Mouse (Mus musculus) CH12.LX (cell line): ENCODE measurements around the gene Ecel1. TPM values are rescaled to one million over a fixed set of nuclear protein-coding genes. Genes with fewer than 3 reads are reported as not detected.

Experiments
- DNase-seq: peaks from one replicate; pipeline ENCODE4 v3.0.0-alpha.2; 2013; ENCODE audit errors: extremely low read depth
- H3K27ac ChIP-seq: 2 replicates; pipeline ENCODE4 v1.5.1; 2012; ENCODE audit warnings: low read depth, mild to moderate bottlenecking, control low read depth, moderate library complexity; ENCODE audit not compliant: insufficient read depth
- H3K27me3 ChIP-seq: replicated peaks from 2 replicates; pipeline ENCODE3; 2012; ENCODE audit warnings: inconsistent platforms
- H3K36me3 ChIP-seq, 2 experiments: replicated peaks in 1 of 2; 2 replicates each; pipeline versions ENCODE3 to v1.6.1; 2012; ENCODE audit warnings: inconsistent platforms in 1 of 2, low read length in 1 of 2, mild to moderate bottlenecking in 1 of 2, mixed read lengths in 1 of 2, moderate library complexity in 1 of 2; ENCODE audit not compliant: control insufficient read depth in 1 of 2, insufficient read depth in 1 of 2
- H3K4me1 ChIP-seq, 2 experiments: 2 replicates each; pipeline ENCODE4 v1.6.1; 2012; ENCODE audit warnings: inconsistent platforms in 1 of 2, moderate library complexity in 1 of 2; ENCODE audit not compliant: insufficient read depth in 2 of 2, control insufficient read depth in 1 of 2
- H3K4me2 ChIP-seq: 2 replicates; pipeline ENCODE4 v1.6.1; 2012; ENCODE audit warnings: low read depth, mild to moderate bottlenecking, control low read depth; ENCODE audit not compliant: poor library complexity, insufficient read depth, severe bottlenecking
- H3K4me3 ChIP-seq, 3 experiments: fragments of 150-350 bp in 1 of 3; sonication (generic) in 1 of 3; replicated peaks in 1 of 3; 2 replicates each; pipeline versions ENCODE3 to v1.5.1; 2011 to 2012; ENCODE audit warnings: low read depth in 2 of 3, low read length in 2 of 3, mild to moderate bottlenecking in 2 of 3, moderate library complexity in 2 of 3, control low read depth in 1 of 3, improper control_type of control experiment in 1 of 3, inconsistent platforms in 1 of 3, mixed read lengths in 1 of 3; ENCODE audit not compliant: poor library complexity in 1 of 3
- H3K79me2 ChIP-seq: replicated peaks from 2 replicates; pipeline ENCODE4 v1.6.1; 2012; ENCODE audit warnings: mild to moderate bottlenecking, moderate library complexity; ENCODE audit not compliant: control insufficient read depth, poor library complexity, insufficient read depth, severe bottlenecking; ENCODE audit errors: extremely low read depth
- H3K9ac ChIP-seq: 2 replicates; pipeline ENCODE4 v1.6.1; 2012; ENCODE audit warnings: low read depth, mild to moderate bottlenecking, control low read depth, moderate library complexity; ENCODE audit not compliant: insufficient read depth
- H3K9me3 ChIP-seq: replicated peaks from 2 replicates; pipeline ENCODE3; 2012; ENCODE audit warnings: low read length, inconsistent platforms, mixed read lengths
- CTCF ChIP-seq, 2 experiments: IDR thresholded peaks in 1 of 2; conservative IDR thresholded peaks in 1 of 2; 2 replicates each; pipeline ENCODE4 v1.5.1; 2011 to 2012; ENCODE audit warnings: low read depth in 2 of 2, low read length in 2 of 2, improper control_type of control experiment in 1 of 2, inconsistent platforms in 1 of 2, mild to moderate bottlenecking in 1 of 2, moderate library complexity in 1 of 2
- ETS1 ChIP-seq: conservative IDR thresholded peaks from 2 replicates; pipeline ENCODE4 v1.6.1; 2012; ENCODE audit warnings: low read depth, mild to moderate bottlenecking, inconsistent platforms, low read length, improper control_type of control experiment, moderate library complexity
- IRF4 ChIP-seq: IDR thresholded peaks from 2 replicates; pipeline ENCODE4 v1.6.1; 2014; ENCODE audit warnings: low read depth, mild to moderate bottlenecking, inconsistent platforms, low read length, improper control_type of control experiment
- MAFK ChIP-seq: IDR thresholded peaks from 2 replicates; pipeline ENCODE4 v1.6.1; 2011; ENCODE audit warnings: low read length, improper control_type of control experiment; ENCODE audit not compliant: insufficient replicate concordance
- MAX ChIP-seq: IDR thresholded peaks from 2 replicates; pipeline ENCODE4 v1.6.1; 2011; ENCODE audit warnings: low read length, improper control_type of control experiment
- MEF2A ChIP-seq: IDR thresholded peaks from 2 replicates; pipeline ENCODE4 v1.6.1; 2014; ENCODE audit warnings: low read depth, mild to moderate bottlenecking, inconsistent platforms, low read length, improper control_type of control experiment, borderline replicate concordance
- MXI1 ChIP-seq: IDR thresholded peaks from 2 replicates; pipeline ENCODE4 v1.6.1; 2011; ENCODE audit warnings: mild to moderate bottlenecking, low read depth, low read length, improper control_type of control experiment
- MYC ChIP-seq: IDR thresholded peaks from 2 replicates; pipeline ENCODE4 v1.6.1; 2011; ENCODE audit warnings: low read depth, mild to moderate bottlenecking, improper control_type of control experiment, low read length
- NRF1 ChIP-seq: IDR thresholded peaks from 2 replicates; pipeline ENCODE4 v1.6.1; 2014; ENCODE audit warnings: low read depth, mild to moderate bottlenecking, inconsistent platforms, low read length, improper control_type of control experiment, moderate library complexity
- SMC3 ChIP-seq: IDR thresholded peaks from 2 replicates; pipeline ENCODE4 v1.6.1; 2011; ENCODE audit warnings: low read depth, low read length, improper control_type of control experiment
- USF1 ChIP-seq: IDR thresholded peaks from 2 replicates; pipeline ENCODE4 v1.6.1; 2014; ENCODE audit warnings: low read depth, mild to moderate bottlenecking, inconsistent platforms, low read length, improper control_type of control experiment
- ZMIZ1 ChIP-seq: IDR thresholded peaks from 2 replicates; pipeline ENCODE4 v1.6.1; 2012; ENCODE audit warnings: low read depth, mild to moderate bottlenecking, inconsistent platforms, low read length, improper control_type of control experiment
- dilution Hi-C: fragments of 300-500 bp; cut with MboI; formaldehyde crosslinking; loops from 2 replicates; pipeline ENCODE4 v1.14.3; 2020; ENCODE audit warnings: low sequenced_read_pairs; ENCODE audit not compliant: extremely low pct_unique_long_range_greater_than_20kb, extremely low pct_ligation_motif_present
- in situ Hi-C: fragments of 300-500 bp; cut with MboI; formaldehyde crosslinking; loops from 3 replicates; pipeline ENCODE4 v1.14.3; 2019; ENCODE audit warnings: low sequenced_read_pairs, low pct_ligation_motif_present, low pct_unique_long_range_greater_than_20kb, mixed read lengths
- polyA plus RNA-seq: library from polyadenylated mRNA; unstranded; fragments of >175 nt; gene quantifications from 2 replicates; pipeline ENCODE4 v1.2.1, GENCODE M21; 2012; ENCODE audit warnings: low read depth; ENCODE audit not compliant: insufficient read length
- total RNA-seq, 2 experiments: library from RNA; depleted of rRNA; stranded (reverse); fragments of 300-350 nt in 1 of 2; fragments of >200 nt in 1 of 2; gene quantifications; 2 replicates each; pipeline ENCODE4 v1.2.3; 2012 to 2014

Gene Ecel1
- total and polyA plus RNA-seq, 3 experiments = not detected

- in situ Hi-C loops = no loop called here
- Histone ChIP-seq H3K36me3 (no peaks in the 10 kb centered on the region), H3K27me3 (no peaks in the 10 kb centered on the region), H3K9ac (no peak overlapping the region), H3K27ac (no peak overlapping the region), H3K9me3 (no peaks in the 10 kb centered on the region)
- DNase-seq = peak; percentile 34
- TF ChIP-seq CTCF (conservative IDR thresholded peaks at IDR 0.05 in 1 of 2, IDR thresholded peaks at IDR 0.05 in 1 of 2; ENCODE audit: low read depth in 2 of 2, low read length in 2 of 2) = peak; percentile 5 to 54; a peak in 3 of 4 replicates
- TF ChIP-seq MXI1 = no peak
- peak; percentile 21; the same call in 1 of the 2 replicates for TF ChIP-seq MAFK
- TF ChIP-seq NRF1 = no peak
- peak; percentile 25; the same call in 1 of the 2 replicates for TF ChIP-seq SMC3
- TF ChIP-seq, all 38 proteins: peak for 3
- Histone ChIP-seq H3K79me2 (no peaks in the 10 kb centered on the region), H3K4me2 (no peak overlapping the region), H3K4me3 (no peak overlapping the region), H3K4me1 (no peaks in the 10 kb centered on the region)
- dilution Hi-C loops = no loop called here
Observed at GRCm38 (mm10) chr1:87111719-87112354, 44.5 kb downstream of the Ecel1 start.

- no peaks in the 10 kb centered on the region for H3K79me2 ChIP-seq
- TF ChIP-seq USF1 = no peak
- TF ChIP-seq IRF4 = no peak
- no peak for TF ChIP-seq ETS1
- no peak for TF ChIP-seq MYC
- dilution Hi-C loops = no loop called here
Observed at GRCm38 (mm10) chr1:87108564-87108963, 47.8 kb downstream of the Ecel1 start.

GRCm38 (mm10) chr1:87106536-87106935 lies 49.8 kb downstream of the Ecel1 start:
- Histone ChIP-seq H3K36me3 (no peaks in the 10 kb centered on the region), H3K27ac (no peak overlapping the region), H3K9me3 (no peaks in the 10 kb centered on the region), H3K4me2 (no peak overlapping the region), H3K4me3 (no peak overlapping the region), H3K4me1 (peaks cover 4 to 27% of the 10 kb centered on the region in 2 experiments; a peak in 3 of 4 replicates), H3K9ac (no peak overlapping the region), H3K79me2 (no peaks in the 10 kb centered on the region), H3K27me3 (no peaks in the 10 kb centered on the region)
- no peak for DNase-seq
- in situ Hi-C loops = no loop called here
- dilution Hi-C loops = no loop called here
- TF ChIP-seq MEF2A (no peak), MAX (no peak), ZMIZ1 (no peak)

More at GRCm38 (mm10) chr1:87108564-87108963, 47.8 kb downstream of the Ecel1 start:
- Histone ChIP-seq H3K36me3 (no peaks in the 10 kb centered on the region), H3K4me2 (no peak overlapping the region), H3K27me3 (no peaks in the 10 kb centered on the region), H3K4me3 (no peak overlapping the region), H3K9me3 (no peaks in the 10 kb centered on the region), H3K9ac (no peak overlapping the region), H3K27ac (no peak overlapping the region), H3K4me1 (peaks cover 0 to 8% of the 10 kb centered on the region in 2 experiments; a peak in 1 of 4 replicates)
- in situ Hi-C loops = no loop called here
- no peak for DNase-seq
